Mouse (Mus musculus): Measurements from ENCODE around the gene Vmn1r85. TPM values are rescaled to one million over a fixed set of nuclear protein-coding genes. Genes with fewer than 3 reads are reported as not detected.
A peak's percentile ranks its signal among the peaks of the same experiment; 100 is the strongest.

The Vmn1r85 gene
- total RNA-seq (2015): not detected in 2 replicates
- total RNA-seq (2017): not detected in 2 replicates

- ATAC-seq (replicated peaks; ENCODE audit: poor library complexity): no peak
These were observed at the start of gene Vmn1r85 for GRCm38 (mm10) chr7:13095073-13095472. Vmn1r85 (minus strand) TSS chr7:13095173.

DNA sequence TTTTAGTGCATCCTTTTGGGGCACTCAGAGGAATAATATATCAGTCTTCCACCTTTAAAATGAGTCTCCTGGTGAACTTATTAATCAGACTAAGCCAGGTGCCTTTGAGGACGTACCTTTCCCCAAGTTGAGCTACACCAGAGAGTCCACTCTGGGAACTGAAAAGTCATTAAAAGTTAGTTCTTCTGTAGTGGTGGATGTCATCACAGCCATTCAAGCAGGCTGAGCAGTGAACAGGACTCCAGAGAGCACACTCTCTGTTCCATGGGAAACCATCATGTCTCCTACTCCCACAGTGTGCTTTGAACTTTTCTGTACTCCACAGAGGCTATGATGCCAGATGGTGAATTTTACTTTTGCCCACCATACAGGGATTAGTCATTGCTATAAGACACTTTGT lies 45.1 kb upstream of the Vmn1r85 start, which contains the start of gene Vmn1r87:
Gene Vmn1r87, minus strand, starts transcription at position 101 of the 400 bp plus-strand sequence.
- no peak for ATAC-seq (replicated peaks; ENCODE audit: poor library complexity)

- ATAC-seq (replicated peaks; ENCODE audit: poor library complexity): no peak
These were observed 42.4 kb upstream of the Vmn1r85 start for GRCm38 (mm10) chr7:13137340-13137739.

- no peak for ATAC-seq (replicated peaks; ENCODE audit: poor library complexity)
These were observed 36.9 kb upstream of the Vmn1r85 start for GRCm38 (mm10) chr7:13131856-13132255.

DNA sequence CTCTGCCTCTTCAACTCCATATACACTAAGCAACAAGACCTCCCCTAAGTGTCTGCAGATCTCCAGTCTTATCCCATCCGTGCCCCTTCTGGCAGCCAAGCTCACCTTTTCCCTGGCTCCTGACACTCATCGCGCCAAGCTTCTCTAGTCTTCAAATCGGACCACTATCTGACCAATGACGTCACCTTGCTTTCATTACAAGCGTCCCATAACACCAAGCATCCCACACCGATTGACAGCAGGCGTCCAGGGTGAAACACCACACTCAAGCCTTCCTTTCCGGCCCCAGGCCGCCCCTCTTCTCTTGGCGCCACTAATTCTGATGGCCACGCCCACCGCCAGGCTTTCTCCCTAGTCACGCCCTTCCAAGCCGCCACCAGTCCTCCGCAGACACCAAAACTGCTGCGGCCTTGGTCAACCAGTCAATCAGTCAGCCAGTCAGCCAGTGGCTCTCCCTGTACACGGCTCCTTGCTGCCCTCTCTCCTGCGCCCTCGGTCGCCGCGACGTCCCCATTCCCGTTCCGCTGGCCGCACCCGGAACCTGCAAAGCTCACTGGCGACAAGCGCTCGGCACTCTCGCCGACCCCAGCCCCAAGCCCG lies 28.7 kb upstream of the Vmn1r85 start:
- peak; percentile 99 for ATAC-seq (replicated peaks; ENCODE audit: poor library complexity)

DNA sequence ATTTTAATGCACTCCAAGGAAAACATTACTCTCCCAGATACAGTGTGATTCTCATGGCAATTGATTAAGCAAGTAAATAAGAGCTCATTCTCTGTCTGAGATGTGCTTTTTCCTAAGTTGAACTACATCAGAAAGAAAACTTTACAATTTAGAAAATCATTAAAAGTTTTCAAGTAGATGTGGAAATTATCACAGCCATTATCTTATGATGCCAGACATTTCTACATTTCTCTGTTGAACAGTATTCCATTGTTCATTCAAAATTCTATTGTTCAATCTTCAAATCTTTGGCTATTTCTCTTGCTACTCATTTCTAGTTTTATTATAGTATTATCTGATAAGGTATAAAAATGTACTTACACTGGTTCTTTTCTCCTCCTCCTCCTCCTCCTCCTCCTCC lies 24.8 kb upstream of the Vmn1r85 start, which contains the start of gene Vmn1r86:
Gene Vmn1r86, minus strand, starts transcription at position 101 of the 400 bp plus-strand sequence.
- no peak for ATAC-seq (replicated peaks; ENCODE audit: poor library complexity)

GRCm38 (mm10) chr7:13072293-13072692 lies 22.7 kb downstream of the Vmn1r85 start:
- no peak for ATAC-seq (replicated peaks; ENCODE audit: poor library complexity)

- peak; percentile 74 for ATAC-seq (replicated peaks; ENCODE audit: poor library complexity)
These were observed 31.6 kb downstream of the Vmn1r85 start for GRCm38 (mm10) chr7:13063399-13063798.

DNA sequence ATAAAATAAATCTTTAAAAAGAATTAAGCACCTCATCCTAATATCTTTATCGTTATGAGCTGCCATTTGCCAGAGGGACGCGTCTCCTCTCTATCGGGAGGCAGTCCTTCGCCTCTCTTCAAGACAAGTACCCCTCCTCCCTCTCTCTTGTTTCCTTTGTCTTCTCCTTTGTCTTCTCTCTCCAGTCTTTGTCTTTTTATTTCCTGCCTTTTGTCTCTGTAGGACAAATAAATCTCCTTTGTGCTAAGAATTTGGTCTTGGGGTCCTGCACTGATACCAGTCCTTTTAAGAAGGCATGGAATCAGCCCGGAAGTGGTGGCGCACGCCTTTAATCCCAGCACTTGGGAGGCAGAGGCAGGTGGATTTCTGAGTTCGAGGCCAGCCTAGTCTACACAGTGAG lies 35.4 kb downstream of the Vmn1r85 start:
- no peak for ATAC-seq (replicated peaks; ENCODE audit: poor library complexity)

DNA sequence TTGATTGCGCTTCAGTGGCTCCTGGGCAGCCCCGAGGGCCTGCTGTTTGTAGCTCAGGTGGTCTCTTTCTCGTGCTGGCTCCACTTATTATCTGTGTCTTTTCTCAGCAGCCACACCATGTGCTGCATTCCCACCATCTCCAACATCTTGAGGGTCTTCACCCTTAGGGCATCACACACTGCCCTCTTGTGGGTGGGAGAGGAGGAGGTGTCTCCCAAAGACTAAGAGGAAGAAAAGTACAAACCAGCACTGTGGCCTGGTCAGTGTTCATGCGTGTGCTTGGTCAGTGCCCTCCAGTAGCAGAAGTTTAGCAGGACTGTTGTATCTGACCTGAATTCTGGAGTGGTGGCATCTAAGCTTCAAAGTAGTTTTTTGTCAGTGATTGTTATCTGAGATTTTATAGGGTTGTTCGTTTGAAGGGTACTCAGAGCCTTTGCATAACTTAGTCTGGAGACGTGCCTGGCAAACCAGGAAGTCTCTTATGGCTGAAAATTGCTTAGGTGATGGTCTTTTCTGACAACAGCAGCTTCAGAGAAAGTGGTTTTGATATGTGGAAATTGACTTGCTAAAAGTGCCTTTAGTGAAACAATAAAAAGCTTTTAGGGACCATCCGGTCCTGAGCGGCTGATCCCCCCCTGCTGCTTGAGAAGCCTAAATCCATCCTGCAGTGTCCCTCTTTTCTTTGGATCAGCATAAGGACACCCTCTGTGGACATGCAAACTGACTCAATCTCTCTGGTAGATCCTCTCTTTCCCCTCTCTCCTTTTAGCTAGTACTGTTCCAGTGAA lies 37.9 kb downstream of the Vmn1r85 start:
- ATAC-seq (replicated peaks; ENCODE audit: poor library complexity): no peak

DNA sequence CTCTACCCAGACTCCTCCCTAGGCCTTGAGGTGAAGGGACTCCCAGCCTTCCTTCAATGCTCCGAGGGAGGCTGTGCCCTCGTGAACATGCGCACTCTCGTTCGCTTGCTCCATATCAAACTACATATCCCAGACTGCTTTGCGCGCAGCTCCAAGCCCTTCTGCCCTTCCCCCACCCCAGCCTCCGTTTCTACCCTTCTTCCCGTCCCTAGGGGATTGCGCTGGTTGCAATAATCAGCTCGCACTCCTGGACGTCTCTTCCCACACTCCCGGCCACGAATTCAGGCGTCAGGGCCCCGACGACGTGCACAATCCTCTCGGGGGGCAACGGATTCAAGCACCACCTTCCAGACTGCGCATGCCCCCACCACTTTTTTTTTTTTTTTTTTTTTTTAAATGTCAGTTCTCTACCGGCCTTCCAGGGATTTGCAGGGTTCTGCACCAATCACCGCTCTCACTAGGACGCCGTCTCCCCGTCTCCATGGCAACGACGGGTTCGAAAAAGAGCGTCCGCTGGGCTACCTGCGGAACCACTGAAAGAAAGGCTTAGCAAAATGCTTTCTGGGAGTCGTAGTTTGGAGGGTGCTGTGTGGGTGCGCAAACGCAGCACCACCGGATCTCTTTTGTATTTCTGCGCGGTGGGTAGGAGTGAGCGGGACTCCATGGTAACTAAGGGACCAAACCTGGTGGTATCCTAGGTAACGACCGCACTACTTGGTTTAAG lies 40.5 kb downstream of the Vmn1r85 start, which contains the start of gene Mzf1:
Gene Mzf1, minus strand, starts transcription at position 478 of the 724 bp plus-strand sequence.
- peak; percentile 89 for ATAC-seq (replicated peaks; ENCODE audit: poor library complexity)

- ATAC-seq (replicated peaks; ENCODE audit: poor library complexity): no peak
These were observed 41.0 kb downstream of the Vmn1r85 start for GRCm38 (mm10) chr7:13053961-13054286.

GRCm38 (mm10) chr7:13053501-13053900 lies 41.5 kb downstream of the Vmn1r85 start:
- no peak for ATAC-seq (replicated peaks; ENCODE audit: poor library complexity)

DNA sequence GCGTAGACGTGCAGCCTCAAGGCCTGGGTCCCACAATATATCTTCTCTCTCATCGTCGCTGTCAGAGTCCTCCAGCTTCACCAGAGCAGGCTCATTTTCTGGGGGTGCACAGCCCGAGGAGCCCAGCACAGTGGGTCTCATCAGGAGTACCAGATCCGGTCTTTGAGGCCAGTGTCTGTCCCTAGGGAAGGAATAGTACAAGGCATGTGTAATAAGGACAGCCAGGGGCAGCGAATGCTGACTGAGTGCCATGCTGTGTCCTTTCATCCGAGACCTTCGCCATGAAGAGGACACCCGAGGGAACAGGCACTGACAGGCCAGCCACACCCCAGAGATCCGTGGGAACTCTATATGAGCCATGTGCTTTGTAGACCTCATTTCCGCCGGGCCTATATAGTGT lies 42.0 kb downstream of the Vmn1r85 start:
- ATAC-seq (replicated peaks; ENCODE audit: poor library complexity): no peak

DNA sequence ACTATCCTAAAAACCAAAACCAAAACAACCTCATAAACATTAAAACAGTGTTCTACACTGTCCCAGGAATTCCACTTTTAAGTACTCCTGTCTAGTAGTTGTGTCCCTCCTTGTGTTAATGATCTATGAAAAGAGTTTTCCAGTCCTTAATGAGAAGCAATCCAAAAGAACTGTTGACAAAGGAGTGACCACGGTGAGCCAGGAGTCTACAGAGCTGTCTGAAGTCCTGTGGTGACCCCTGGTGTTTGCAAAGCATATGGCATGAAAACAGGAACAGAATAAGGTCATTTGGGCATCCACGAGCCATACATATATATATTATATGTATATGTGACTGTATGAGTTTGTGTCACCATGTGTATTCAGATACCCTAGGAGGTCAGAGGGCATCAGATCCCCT lies 48.9 kb downstream of the Vmn1r85 start:
- peak; percentile 81 for ATAC-seq (replicated peaks; ENCODE audit: poor library complexity)

GRCm38 (mm10) chr7:13044254-13044625 lies 50.7 kb downstream of the Vmn1r85 start:
- no peak for ATAC-seq (replicated peaks; ENCODE audit: poor library complexity)

DNA sequence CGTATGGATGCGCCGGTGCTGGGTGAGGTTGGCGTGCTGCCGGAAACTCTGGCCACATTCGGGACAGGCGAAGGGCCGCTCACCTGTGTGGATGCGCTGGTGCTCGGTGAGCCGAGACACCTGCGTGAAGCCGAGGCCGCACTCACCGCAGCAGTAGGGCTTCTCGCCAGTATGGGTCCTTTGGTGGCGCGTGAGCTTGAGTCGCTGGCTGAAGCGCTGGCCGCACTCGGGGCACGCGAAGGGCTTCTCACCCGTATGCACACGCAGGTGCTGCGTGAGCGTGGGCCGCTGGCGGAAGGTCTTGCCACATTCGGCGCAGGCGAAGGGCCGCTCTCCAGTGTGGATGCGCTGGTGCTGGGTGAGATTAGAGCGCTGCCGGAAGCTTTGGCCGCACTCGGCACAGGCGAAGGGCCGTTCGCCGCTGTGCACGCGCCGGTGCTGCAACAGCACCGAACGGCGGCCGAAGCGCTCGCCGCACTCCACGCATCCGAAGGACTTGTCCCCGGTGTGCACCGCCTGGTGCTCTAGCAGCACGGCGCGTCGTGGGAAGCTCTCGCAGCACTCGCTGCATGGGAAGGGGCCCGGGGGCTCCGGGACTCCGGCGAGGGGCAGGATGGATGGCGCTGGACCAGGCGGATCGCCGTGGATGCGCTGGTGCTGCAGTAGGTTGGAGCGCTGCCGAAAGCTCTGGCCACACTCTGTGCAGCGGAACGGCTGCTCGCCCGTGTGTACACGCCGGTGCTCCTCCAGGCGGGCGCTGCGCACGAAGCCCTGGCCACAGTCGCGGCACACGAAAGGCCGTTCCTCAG lies 51.3 kb downstream of the Vmn1r85 start:
- ATAC-seq (replicated peaks; ENCODE audit: poor library complexity): peak; percentile 33

- no peak for ATAC-seq (replicated peaks; ENCODE audit: poor library complexity)
These were observed 51.9 kb downstream of the Vmn1r85 start for GRCm38 (mm10) chr7:13043120-13043444.

- no peak for ATAC-seq (replicated peaks; ENCODE audit: poor library complexity)
These were observed 52.5 kb downstream of the Vmn1r85 start for GRCm38 (mm10) chr7:13042511-13042910.

DNA sequence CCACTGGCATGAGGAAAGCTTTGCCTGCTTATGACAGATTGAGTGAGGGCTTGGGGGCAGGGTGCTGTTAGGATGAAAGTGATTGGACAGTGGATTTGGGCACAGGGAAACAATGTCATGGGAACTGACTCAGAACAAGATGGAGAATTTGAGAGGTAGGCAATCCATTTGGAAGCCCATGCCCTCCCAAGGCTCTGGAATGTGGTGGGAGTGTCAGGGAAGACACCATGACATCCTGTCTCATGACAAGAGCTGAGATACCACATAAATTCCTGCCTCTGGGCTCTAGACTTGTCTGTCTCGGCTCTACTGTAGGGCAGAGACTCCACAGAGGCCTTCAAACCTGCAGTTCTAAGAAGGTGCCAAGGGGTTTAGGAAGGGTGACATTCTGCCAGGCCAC lies 53.7 kb downstream of the Vmn1r85 start:
- ATAC-seq (replicated peaks; ENCODE audit: poor library complexity): no peak

GRCm38 (mm10) chr7:13039181-13039580 lies 55.8 kb downstream of the Vmn1r85 start:
- no peak for ATAC-seq (replicated peaks; ENCODE audit: poor library complexity)
